Mouse (Mus musculus): ENCODE data around the gene Yeats4.
"Not testable (repeated sequence)": the region's sequence is repeated elsewhere in the genome, so short reads cannot be mapped to it uniquely, and the experiment has no call there.

Yeats4 gene

GRCm38 (mm10) chr10:117224102-117224990 lies at the start of gene Yeats4:
TSS of gene Yeats4 (minus strand) at chr10:117224507.
- peak; percentile 90 for DNase-seq (ENCODE audit: low read depth, low spot score)

- no peak for DNase-seq (ENCODE audit: low read depth, low spot score)
Measured at GRCm38 (mm10) chr10:117272023-117272422, 47.7 kb upstream of the Yeats4 start.

- DNase-seq (ENCODE audit: low read depth, low spot score) = peak; percentile 24
Measured at GRCm38 (mm10) chr10:117259870-117260269, 35.6 kb upstream of the Yeats4 start.

GRCm38 (mm10) chr10:117238603-117239002 lies 14.3 kb upstream of the Yeats4 start, which contains the start of gene 9530003J23Rik:
TSS of gene 9530003J23Rik (minus strand) at chr10:117238703.
- no peak for DNase-seq (ENCODE audit: low read depth, low spot score)

GRCm38 (mm10) chr10:117235866-117236265 lies 11.6 kb upstream of the Yeats4 start:
- no peak for DNase-seq (ENCODE audit: low read depth, low spot score)

GRCm38 (mm10) chr10:117234825-117235224 lies 10.5 kb upstream of the Yeats4 start:
- no peak for DNase-seq (ENCODE audit: low read depth, low spot score)

- DNase-seq (ENCODE audit: low read depth, low spot score) = no peak
Measured at GRCm38 (mm10) chr10:117229826-117230225, 5.5 kb upstream of the Yeats4 start.

GRCm38 (mm10) chr10:117226002-117226401 lies 1.7 kb upstream of the Yeats4 start:
- no peak for DNase-seq (ENCODE audit: low read depth, low spot score)

GRCm38 (mm10) chr10:117225094-117225493 lies 787 bp upstream of the Yeats4 start:
- no peak for DNase-seq (ENCODE audit: low read depth, low spot score)

GRCm38 (mm10) chr10:117223758-117224101 lies 577 bp downstream of the Yeats4 start:
- DNase-seq (ENCODE audit: low read depth, low spot score) = no peak

GRCm38 (mm10) chr10:117222821-117223220 lies 1.5 kb downstream of the Yeats4 start:
- DNase-seq (ENCODE audit: low read depth, low spot score) = peak; percentile 63

- DNase-seq (ENCODE audit: low read depth, low spot score) = no peak
Measured at GRCm38 (mm10) chr10:117218351-117218750, 6.0 kb downstream of the Yeats4 start.

GRCm38 (mm10) chr10:117217246-117217840 lies 7.0 kb downstream of the Yeats4 start:
- DNase-seq (ENCODE audit: low read depth, low spot score) = no peak

- DNase-seq (ENCODE audit: low read depth, low spot score) = no peak
Measured at GRCm38 (mm10) chr10:117216793-117217192, 7.5 kb downstream of the Yeats4 start.

GRCm38 (mm10) chr10:117216132-117216495 lies 8.2 kb downstream of the Yeats4 start:
- no peak for DNase-seq (ENCODE audit: low read depth, low spot score)

- DNase-seq (ENCODE audit: low read depth, low spot score) = no peak
Measured at GRCm38 (mm10) chr10:117215409-117216131, 8.7 kb downstream of the Yeats4 start.

- no peak for DNase-seq (ENCODE audit: low read depth, low spot score)
Measured at GRCm38 (mm10) chr10:117211023-117211422, 13.3 kb downstream of the Yeats4 start.

- peak; percentile 74 for DNase-seq (ENCODE audit: low read depth, low spot score)
Measured at GRCm38 (mm10) chr10:117209469-117209938, 14.8 kb downstream of the Yeats4 start.

GRCm38 (mm10) chr10:117208787-117209186 lies 15.5 kb downstream of the Yeats4 start:
- DNase-seq (ENCODE audit: low read depth, low spot score) = not testable (repeated sequence)

GRCm38 (mm10) chr10:117208221-117208620 lies 16.1 kb downstream of the Yeats4 start:
- no peak for DNase-seq (ENCODE audit: low read depth, low spot score)

GRCm38 (mm10) chr10:117206070-117206469 lies 18.2 kb downstream of the Yeats4 start:
- no peak for DNase-seq (ENCODE audit: low read depth, low spot score)

- DNase-seq (ENCODE audit: low read depth, low spot score) = no peak
Measured at GRCm38 (mm10) chr10:117203558-117203981, 20.7 kb downstream of the Yeats4 start.
